Mouse (Mus musculus): ENCODE measurements around the gene Cfl1.

The Cfl1 gene

DNA sequence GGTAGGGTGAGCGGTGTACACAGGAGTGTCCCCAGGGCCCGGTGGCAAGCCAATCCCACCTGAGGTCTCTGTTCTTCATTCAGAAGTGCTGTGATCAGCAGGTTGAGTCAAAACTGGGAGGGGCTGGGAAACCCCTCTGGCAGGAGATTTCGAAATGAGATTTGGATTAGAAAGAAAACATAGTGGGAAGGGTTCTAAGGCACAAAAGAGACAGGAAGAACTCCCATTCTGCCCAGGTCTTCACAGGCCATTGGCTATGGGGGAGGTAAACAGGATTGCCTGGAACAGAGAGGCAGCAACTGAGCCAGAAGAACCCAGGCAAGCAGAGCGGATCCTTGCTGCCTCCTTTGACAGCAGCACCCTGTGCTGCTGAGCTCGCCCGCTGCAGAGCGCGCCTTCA is 48.5 kb downstream of the Cfl1 start:
- no peak for DNase-seq

DNA sequence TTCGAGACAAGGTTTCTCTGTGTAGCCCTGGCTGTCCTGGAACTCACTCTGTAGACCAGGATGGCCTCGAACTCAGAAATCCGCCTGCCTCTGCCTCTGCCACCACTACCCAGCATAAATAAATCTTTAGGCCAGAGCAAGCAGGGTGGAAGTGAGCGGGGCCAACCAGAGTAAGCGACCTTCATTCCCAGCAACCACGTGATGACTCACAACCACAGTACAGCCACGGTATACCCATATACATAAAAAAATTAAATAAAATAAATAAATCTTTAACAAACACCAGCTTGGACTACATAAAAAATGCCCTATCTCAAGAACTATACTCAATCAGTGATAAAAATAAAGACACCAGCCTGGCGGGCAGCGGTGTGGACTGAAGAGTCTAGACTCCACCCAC is 53.1 kb downstream of the Cfl1 start:
- DNase-seq, result no peak

DNA sequence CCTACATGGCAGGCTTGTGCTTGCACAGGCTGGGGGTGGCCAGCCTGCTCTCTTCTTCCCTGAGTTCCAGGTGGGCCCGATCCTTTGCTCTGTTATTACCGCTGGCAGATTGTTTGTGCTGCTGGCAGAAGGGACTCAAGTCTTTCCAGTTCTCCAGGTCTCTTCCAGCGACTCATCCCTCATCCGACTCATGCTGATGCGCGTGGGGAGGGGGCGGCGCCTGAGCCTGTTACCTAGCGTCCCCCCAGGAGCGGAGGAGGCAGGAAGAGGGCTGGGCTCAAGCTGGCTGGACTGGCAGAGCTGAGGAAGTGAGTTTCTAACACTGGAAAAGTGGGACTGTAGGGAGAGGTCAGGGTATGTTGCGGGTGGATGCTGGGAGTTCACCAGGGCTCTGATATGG is 53.8 kb downstream of the Cfl1 start:
- DNase-seq, result no peak
